Mouse (Mus musculus) kidney, embryonic 14.5 days (tissue): ENCODE measurements around the gene Cxxc4. TPM values are rescaled to one million over a fixed set of nuclear protein-coding genes. Genes with fewer than 3 reads are reported as not detected.
A peak's percentile ranks its signal among the peaks of the same experiment; 100 is the strongest.

Experiments
- ATAC-seq: fragments of 200-750 bp; cut with Nextera tagmentation; 2 replicates; pipeline ENCODE4 v1.8.0; 2017; ENCODE audit warnings: moderate number of reproducible peaks, mild to moderate bottlenecking, moderate TSS enrichment, moderate library complexity; ENCODE audit not compliant: low FRiP score, low TSS enrichment
- H3K27ac ChIP-seq: fragments of 300-500 bp; sonication (generic); 2 replicates; pipeline ENCODE4 v1.5.1; 2014; ENCODE audit warnings: low read depth, mild to moderate bottlenecking, low read length, moderate library complexity, mixed read lengths
- H3K27me3 ChIP-seq: fragments of 300-500 bp; sonication (generic); 2 replicates; pipeline ENCODE4 v1.6.1; 2014; ENCODE audit warnings: mild to moderate bottlenecking, low read length; ENCODE audit not compliant: control insufficient read depth, insufficient read depth
- H3K36me3 ChIP-seq: fragments of 300-500 bp; sonication (generic); 2 replicates; pipeline ENCODE4 v1.6.1; 2014; ENCODE audit warnings: low read length, mixed read lengths; ENCODE audit not compliant: control insufficient read depth, insufficient read depth
- H3K4me1 ChIP-seq: fragments of 300-500 bp; sonication (generic); 2 replicates; pipeline ENCODE4 v1.6.1; 2014; ENCODE audit warnings: low read length, mixed read lengths; ENCODE audit not compliant: control insufficient read depth, insufficient read depth
- H3K4me2 ChIP-seq: fragments of 300-500 bp; sonication (generic); replicated peaks from 2 replicates; pipeline ENCODE4 v1.6.1; 2014; ENCODE audit warnings: low read depth, mild to moderate bottlenecking, low read length
- H3K4me3 ChIP-seq: fragments of 300-500 bp; sonication (generic); 2 replicates; pipeline ENCODE4 v1.5.1; 2014; ENCODE audit warnings: mild to moderate bottlenecking, low read length
- H3K9ac ChIP-seq: fragments of 300-500 bp; sonication (generic); 2 replicates; pipeline ENCODE4 v1.6.1; 2014; ENCODE audit warnings: low read depth, mild to moderate bottlenecking, low read length, moderate library complexity
- H3K9me3 ChIP-seq: fragments of 300-500 bp; sonication (generic); 2 replicates; pipeline ENCODE4 v1.6.1; 2016; ENCODE audit warnings: low read length; ENCODE audit not compliant: control insufficient read depth
- WGBS: fragments of 180-500 bp; shearing (Covaris S2); extraction: QIAGEN DNeasy Blood & Tissue Kit; methylation state at CpG from one replicate; pipeline ENCODE4 v1.1.7; 2014; 5-methylcytosine and 5-hydroxymethylcytosine counted together
- polyA plus RNA-seq: library from polyadenylated mRNA; unstranded; fragments of >200 nt; fragmentation: Nextera tagmentation; extraction: Ambion mirVana; gene quantifications from 2 replicates; pipeline ENCODE4 v1.2.1, GENCODE M21; 2014

Gene Cxxc4
- polyA plus RNA-seq, 1 experiment from 2014 or later, result 9.0 TPM

DNA sequence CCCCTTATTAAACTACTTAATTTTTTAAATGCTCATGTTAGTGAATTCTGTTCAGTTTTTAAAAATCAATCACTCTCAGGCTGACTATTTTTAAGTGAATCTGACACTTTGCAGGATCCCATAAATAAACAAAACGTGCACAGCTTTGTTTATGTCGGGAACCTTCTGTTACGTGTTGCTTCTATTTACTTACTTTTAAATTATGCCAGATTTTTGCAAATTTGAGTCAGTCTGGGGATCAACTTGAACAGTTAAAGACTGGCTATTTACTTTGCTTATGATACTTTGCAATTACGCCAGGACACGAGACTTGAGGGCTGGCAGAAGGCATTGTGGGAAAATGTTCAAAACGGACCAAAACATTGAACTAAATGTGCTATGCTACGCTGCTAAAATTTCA is 12.3 kb upstream of the Cxxc4 start:
- H3K27me3 ChIP-seq, result no peaks in the 10 kb centered on the region
- H3K36me3 ChIP-seq, result no peaks in the 10 kb centered on the region
- no peaks in the 10 kb centered on the region for H3K4me1 ChIP-seq
- ATAC-seq, result no peak
- H3K27ac ChIP-seq, result no peak overlapping the region
- H3K4me2 ChIP-seq, result no peak overlapping the region
- no peak overlapping the region for H3K9ac ChIP-seq
- H3K9me3 ChIP-seq, result no peaks in the 10 kb centered on the region
- no peak overlapping the region for H3K4me3 ChIP-seq
- WGBS, result 79% methylated on average over 7 of the region's 7 CpGs

GRCm38 (mm10) chr3:134225928-134226327 is 10.4 kb upstream of the Cxxc4 start:
- Histone ChIP-seq H3K9ac (no peak overlapping the region), H3K4me1 (no peaks in the 10 kb centered on the region), H3K27ac (no peak overlapping the region), H3K4me2 (no peak overlapping the region), H3K36me3 (no peaks in the 10 kb centered on the region), H3K4me3 (no peak overlapping the region), H3K9me3 (no peaks in the 10 kb centered on the region), H3K27me3 (no peaks in the 10 kb centered on the region)
- WGBS, result 89% methylated on average over 3 of the region's 3 CpGs
- no peak for ATAC-seq

GRCm38 (mm10) chr3:134232753-134233152 is 3.5 kb upstream of the Cxxc4 start:
- ATAC-seq, result no peak
- H3K27me3 ChIP-seq, result no peaks in the 10 kb centered on the region
- WGBS, result 85% methylated on average over 2 of the region's 2 CpGs
- no peak overlapping the region for H3K4me3 ChIP-seq
- no peaks in the 10 kb centered on the region; the same call in 1 of the 2 replicates for H3K4me1 ChIP-seq
- H3K36me3 ChIP-seq, result no peaks in the 10 kb centered on the region
- H3K9me3 ChIP-seq, result no peaks in the 10 kb centered on the region
- no peak overlapping the region for H3K9ac ChIP-seq
- no peak overlapping the region for H3K4me2 ChIP-seq
- no peak overlapping the region for H3K27ac ChIP-seq

DNA sequence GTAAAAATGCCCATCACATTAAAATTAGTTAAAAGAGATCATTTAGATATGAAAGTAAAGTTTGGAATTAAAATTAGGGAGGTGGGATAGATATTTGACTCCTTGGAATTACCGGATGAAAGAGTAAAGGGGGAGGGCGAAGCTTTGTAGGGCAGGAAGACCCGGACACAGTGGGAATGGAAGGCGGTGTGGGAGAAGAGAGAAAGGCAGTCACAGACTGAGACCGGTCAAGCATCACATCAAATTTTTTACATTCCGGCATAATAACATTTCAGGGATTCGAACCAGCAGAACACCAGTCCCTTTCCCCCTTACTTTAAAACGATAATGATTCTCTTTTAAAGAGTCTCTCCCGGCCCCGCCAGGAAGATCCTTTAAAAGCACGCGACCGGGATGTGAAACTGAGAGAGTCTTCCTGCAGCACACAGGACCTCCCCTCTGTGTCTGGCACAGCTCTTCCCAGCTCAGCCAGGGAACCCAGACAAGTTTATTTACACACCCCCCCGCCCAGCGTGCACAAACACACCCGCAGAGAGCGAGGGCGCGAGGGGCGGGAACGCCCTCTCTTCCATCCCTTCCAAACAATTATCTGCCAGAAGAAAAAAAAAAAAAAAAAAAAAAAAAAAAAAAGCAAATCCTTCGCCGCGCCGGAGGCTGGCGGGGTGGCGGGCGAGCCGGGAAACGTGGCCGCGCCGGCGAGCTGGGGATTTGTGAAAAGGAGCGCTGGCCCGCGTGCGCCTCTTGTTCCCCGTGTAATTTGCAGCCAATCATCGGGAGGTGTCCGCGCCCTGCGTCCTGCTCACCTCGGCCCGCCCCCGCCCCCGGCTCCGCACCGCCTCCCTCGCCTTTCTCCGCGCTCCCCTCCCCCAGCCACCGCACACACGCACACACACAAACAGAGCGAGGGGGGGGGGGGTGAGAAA is 532 bp upstream of the Cxxc4 start:
- H3K27ac ChIP-seq, result peak overlapping the region; percentile 89
- H3K4me1 ChIP-seq, result peaks cover 7% of the 10 kb centered on the region; the same call in 1 of the 2 replicates
- H3K4me3 ChIP-seq, result peak overlapping the region; percentile 52
- H3K9ac ChIP-seq, result peak overlapping the region; percentile 60
- no peaks in the 10 kb centered on the region for H3K36me3 ChIP-seq
- H3K4me2 ChIP-seq, result peak overlapping the region; percentile 53
- H3K27me3 ChIP-seq, result no peaks in the 10 kb centered on the region
- under 1% methylated on average over 53 of the region's 55 CpGs for WGBS
- ATAC-seq, result peak; percentile 79
- H3K9me3 ChIP-seq, result no peaks in the 10 kb centered on the region

DNA sequence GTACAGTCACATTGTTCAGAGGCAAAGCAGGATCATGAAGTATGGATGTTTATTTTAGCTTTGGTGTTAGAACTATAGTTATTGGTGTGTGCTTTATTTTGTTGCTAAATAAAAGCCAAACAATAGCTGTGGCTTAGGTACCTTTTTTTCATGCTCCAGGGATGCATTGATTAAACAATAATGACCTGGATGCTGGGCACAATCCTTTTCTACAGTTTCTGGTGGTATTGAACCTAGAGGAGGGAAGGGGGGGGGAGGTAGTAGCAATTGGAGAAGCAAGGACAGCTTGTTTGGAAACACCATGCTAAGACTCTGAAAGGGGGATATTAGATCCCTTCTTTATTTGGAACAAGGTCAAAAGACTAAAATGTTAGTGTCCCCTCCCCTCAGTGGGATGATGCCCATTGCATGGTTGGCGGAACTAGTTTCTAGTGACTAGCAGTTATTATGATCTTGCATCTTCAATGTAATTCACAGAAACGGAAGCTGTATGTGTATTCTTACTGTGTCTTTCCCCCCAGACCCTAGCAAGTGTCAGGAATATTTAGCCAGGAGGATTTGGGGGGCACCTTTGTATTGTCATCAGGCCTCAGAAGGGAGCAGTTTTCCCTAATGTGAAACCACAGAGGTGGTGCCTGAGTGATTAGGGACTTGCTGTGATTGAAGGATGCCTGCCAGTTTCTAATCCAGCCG is 975 bp downstream of the Cxxc4 start:
- no peak overlapping the region for H3K27ac ChIP-seq
- 0 out of 2 replicates have a peak overlapping the region, but pooled peaks have one; percentile 34 for H3K9ac ChIP-seq

DNA sequence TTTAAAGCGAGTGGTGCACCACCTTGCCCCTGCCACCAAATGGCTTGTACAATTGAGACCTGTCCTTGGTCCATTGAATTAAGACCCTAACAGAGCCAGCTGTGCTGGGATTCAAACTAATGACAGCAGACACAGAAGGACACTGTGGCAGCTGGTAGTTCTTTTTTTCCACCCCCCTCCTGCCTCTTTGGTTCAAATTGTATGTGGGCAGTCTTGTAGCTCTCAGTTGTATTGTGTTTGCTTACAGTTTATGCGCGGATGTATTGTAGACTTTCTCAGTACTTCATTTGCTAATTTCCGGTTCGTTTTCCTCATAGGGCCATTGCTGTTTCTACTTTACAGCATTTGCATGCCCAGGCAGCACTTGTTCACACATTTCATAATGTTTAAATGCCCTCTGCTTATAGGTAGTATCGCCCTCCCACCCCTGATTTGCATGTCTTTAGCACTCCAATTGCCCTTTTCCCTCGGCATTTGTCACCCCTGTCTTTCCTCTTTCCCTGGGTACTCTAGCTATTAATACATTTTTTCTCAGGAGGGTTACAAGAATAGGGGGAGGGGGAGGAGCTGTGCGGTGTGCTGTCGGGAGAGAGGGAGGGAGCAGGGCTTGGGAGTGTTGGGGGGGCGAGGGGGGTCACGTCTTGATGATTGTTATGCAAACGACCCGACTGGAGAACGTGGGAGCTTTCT is 2.5 kb downstream of the Cxxc4 start:
- ATAC-seq, result no peak
- 2% methylated on average over 14 of the region's 14 CpGs for WGBS
- Histone ChIP-seq H3K4me3 (peak overlapping the region; percentile 71), H3K9me3 (no peaks in the 10 kb centered on the region), H3K27ac (peak overlapping the region; percentile 96), H3K4me2 (peak overlapping the region; percentile 93), H3K4me1 (peaks cover 7% of the 10 kb centered on the region; the same call in 1 of the 2 replicates), H3K27me3 (no peaks in the 10 kb centered on the region), H3K36me3 (no peaks in the 10 kb centered on the region), H3K9ac (peak overlapping the region; percentile 78)

More for the DNA sequence above, 975 bp downstream of the Cxxc4 start:
- H3K36me3 ChIP-seq, result no peaks in the 10 kb centered on the region
- H3K4me2 ChIP-seq, result peak overlapping the region; percentile 53
- no peaks in the 10 kb centered on the region for H3K27me3 ChIP-seq
- peaks cover 7% of the 10 kb centered on the region; the same call in 1 of the 2 replicates for H3K4me1 ChIP-seq
- H3K9me3 ChIP-seq, result no peaks in the 10 kb centered on the region
- no peak for ATAC-seq
- H3K4me3 ChIP-seq, result peak overlapping the region; percentile 52
- WGBS, result 45% methylated on average over 3 of the region's 3 CpGs

DNA sequence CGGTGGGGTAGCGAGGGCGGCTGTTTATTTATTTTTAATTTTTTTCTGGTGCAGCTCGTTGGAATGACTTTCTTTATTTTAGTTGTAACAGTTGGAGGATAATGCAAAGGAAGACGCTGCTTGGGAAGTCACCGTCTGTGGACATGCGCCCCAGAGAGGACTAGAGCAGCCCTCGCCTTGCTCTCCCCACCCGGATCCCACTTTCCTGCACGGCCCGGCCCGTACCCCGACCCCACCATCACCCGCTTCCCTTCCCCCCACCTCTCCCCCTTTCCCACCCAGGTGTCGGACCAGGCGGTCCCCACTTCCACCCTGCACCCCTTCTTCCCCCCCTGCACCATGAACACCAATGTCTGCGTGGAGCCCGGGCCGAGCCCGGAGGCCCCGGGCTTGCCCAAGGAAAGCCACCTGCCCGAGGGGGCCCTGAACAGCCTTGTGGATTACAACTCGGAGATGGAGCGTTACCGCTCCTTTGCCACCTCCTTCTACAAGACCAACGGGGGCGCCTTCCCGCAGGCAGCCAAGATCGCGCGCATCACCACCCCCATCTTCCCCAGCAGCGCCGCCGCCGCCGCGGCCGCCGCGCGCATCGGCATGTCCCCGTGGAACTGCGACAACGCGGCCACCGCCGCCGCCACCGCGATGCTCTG is 3.2 kb downstream of the Cxxc4 start:
- peak overlapping the region; percentile 71 for H3K4me3 ChIP-seq
- H3K9ac ChIP-seq, result peak overlapping the region; percentile 78
- no peaks in the 10 kb centered on the region for H3K27me3 ChIP-seq
- H3K4me1 ChIP-seq, result peaks cover 7% of the 10 kb centered on the region; the same call in 1 of the 2 replicates
- WGBS, result 1% methylated on average over 47 of the region's 51 CpGs
- H3K27ac ChIP-seq, result peak overlapping the region; percentile 96
- peak overlapping the region; percentile 93 for H3K4me2 ChIP-seq
- no peaks in the 10 kb centered on the region for H3K9me3 ChIP-seq
- H3K36me3 ChIP-seq, result no peaks in the 10 kb centered on the region
- ATAC-seq, result peak; percentile 26

- H3K27me3 ChIP-seq, result no peaks in the 10 kb centered on the region
- WGBS, result under 1% methylated on average over 30 of the region's 61 CpGs
- H3K27ac ChIP-seq, result peak overlapping the region; percentile 96
- peak overlapping the region; percentile 78 for H3K9ac ChIP-seq
- ATAC-seq, result peak; percentile 57
- no peaks in the 10 kb centered on the region for H3K9me3 ChIP-seq
- 0 out of 2 replicates have a peak, but pooled peaks cover 7% of the 10 kb centered on the region for H3K4me1 ChIP-seq
- peak overlapping the region; percentile 71 for H3K4me3 ChIP-seq
- H3K36me3 ChIP-seq, result no peaks in the 10 kb centered on the region
- peak overlapping the region; percentile 93 for H3K4me2 ChIP-seq
Observed at GRCm38 (mm10) chr3:134239971-134240717, 3.9 kb downstream of the Cxxc4 start.
